Mouse (Mus musculus) erythroblast, embryonic 14.5 days (primary cell): ENCODE measurements at regions not wholly inside any gene's neighbourhood (a gene's known extent, or its start where the extent isn't known, plus 50 kb on each side); places are given as distances from the start of the nearest gene placed in this dataset.
A peak's percentile ranks its signal among the peaks of the same experiment; 100 is the strongest.

Experiments used
- H3K27me3 ChIP-seq: 2 replicates; pipeline ENCODE4 v1.6.1; 2012; ENCODE audit warnings: inconsistent platforms; ENCODE audit not compliant: control insufficient read depth
- H3K36me3 ChIP-seq: 2 replicates; pipeline ENCODE4 v1.6.1; 2012; ENCODE audit warnings: mild to moderate bottlenecking, inconsistent platforms; ENCODE audit not compliant: control insufficient read depth
- H3K4me1 ChIP-seq: 2 replicates; pipeline ENCODE4 v1.6.1; 2012; ENCODE audit warnings: inconsistent platforms; ENCODE audit not compliant: control insufficient read depth
- H3K4me3 ChIP-seq: replicated peaks from 2 replicates; pipeline ENCODE3; 2012; ENCODE audit warnings: moderate library complexity, mild to moderate bottlenecking, inconsistent platforms
- H3K9me3 ChIP-seq: 2 replicates; pipeline ENCODE4 v1.6.1; 2012; ENCODE audit warnings: low read length, inconsistent platforms, mixed read lengths; ENCODE audit not compliant: control insufficient read depth
- GATA1 ChIP-seq: IDR thresholded peaks from 2 replicates; pipeline ENCODE4 v1.6.1; 2012; ENCODE audit warnings: low read length, inconsistent platforms, mixed read lengths
- TAL1 ChIP-seq: IDR thresholded peaks from 3 replicates; pipeline ENCODE4 v1.6.1; 2012; ENCODE audit warnings: low read length, inconsistent platforms, mixed read lengths

DNA sequence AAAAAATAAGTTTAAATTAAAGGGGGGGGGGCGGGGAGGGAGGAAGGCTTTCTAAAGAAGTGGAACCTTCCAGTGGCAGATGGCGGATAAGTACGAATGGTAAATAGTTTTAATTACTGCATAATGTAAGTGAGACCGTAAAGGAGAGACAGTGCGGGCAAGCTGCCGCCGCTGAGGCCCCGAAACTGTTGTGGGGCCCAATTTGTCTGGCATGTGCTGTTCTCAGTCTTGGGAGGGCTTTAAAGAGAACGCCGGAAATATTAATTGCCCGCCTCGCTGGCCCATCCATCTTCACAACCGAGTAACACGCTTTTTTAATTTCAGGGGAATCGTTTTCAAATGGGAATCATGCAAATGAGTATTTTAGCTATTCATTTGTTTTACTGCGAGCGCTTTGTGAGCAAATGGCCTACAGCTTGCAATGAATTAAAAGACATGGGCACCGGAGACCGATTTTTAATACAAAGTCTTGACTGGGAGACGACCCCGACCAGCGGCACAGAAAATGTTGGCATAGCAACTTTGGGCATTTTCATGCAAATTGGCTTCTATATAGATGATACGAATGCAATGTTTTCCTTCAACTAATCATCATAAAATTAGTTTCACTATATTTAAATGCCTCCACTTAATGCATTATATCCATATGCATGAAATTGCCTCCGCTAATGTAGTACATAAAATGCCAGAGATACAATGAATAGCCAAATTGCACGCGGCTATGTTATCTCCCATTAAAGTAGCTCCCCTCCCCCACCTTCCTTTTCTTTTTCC is 122.9 kb upstream of the Smad3 start:
- peaks cover 4% of the 10 kb centered on the region for H3K4me1 ChIP-seq
- H3K4me3 ChIP-seq = no peak overlapping the region
- no peaks in the 10 kb centered on the region for H3K9me3 ChIP-seq
- no peaks in the 10 kb centered on the region for H3K36me3 ChIP-seq
- TF ChIP-seq GATA1 (no peak), TAL1 (no peak)
- peaks cover 7% of the 10 kb centered on the region; the same call in 1 of the 2 replicates for H3K27me3 ChIP-seq

DNA sequence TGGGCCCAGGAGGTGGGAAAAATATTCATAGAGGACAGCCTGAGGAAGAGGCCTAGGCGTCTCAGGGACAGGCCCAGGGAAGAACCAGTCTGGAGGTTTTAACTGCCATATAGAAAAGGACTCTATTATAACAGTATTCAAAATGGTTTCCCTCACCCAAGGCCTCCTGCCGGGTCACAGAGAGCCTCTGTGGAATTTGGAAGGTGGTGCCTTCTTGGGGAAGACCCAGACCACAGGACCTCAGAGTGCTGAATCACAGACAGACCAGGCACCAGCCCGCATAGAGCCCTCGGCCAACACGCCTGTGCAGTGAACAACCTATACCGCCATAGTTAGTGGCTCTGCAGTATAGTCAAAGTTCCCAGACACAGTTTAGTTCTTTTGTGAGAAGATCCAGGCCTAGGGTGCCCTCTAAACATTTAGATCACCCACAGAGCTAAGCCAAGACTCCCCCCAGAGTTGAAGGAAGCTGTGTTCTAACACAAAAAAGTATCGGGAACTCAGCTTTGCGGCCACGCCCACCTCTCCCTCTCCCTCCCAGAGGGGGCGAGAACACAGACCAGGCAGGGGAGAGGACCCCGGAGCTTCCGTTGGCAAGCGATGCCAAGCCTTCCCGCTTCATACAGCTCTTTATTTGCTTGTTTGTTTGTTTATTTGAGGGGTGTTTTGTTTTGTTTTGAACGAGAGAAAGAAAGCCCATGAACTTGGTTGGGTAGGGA is 122.1 kb upstream of the Smad3 start:
- H3K4me1 ChIP-seq = peaks cover 4% of the 10 kb centered on the region
- TF ChIP-seq GATA1 (no peak), TAL1 (no peak)
- H3K36me3 ChIP-seq = no peaks in the 10 kb centered on the region
- H3K9me3 ChIP-seq = no peaks in the 10 kb centered on the region
- H3K27me3 ChIP-seq = peaks cover 7% of the 10 kb centered on the region; the same call in 1 of the 2 replicates
- H3K4me3 ChIP-seq = peak overlapping the region; percentile 5

DNA sequence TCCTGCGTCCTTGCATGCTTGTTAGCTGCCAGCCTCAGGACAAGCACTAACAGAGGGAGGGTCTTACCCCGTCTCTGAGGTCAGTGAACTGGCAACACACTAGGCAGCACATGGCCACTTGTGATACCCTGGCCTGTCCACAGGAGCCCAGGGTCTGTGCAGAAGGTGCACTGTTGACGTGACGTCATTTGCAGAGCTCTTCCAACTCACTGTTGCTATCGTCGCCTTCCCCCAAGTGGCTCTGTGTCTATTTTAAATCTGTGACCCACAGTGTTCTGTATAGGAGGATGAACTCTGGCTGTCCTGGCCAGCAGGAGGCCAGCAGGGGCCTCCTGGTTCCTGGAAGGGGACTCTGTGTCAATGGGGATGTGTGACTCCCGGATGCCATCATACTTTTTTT is 120.1 kb upstream of the Smad3 start:
- Histone ChIP-seq H3K4me3 (no peak overlapping the region), H3K9me3 (no peaks in the 10 kb centered on the region)
- TF ChIP-seq TAL1 (no peak), GATA1 (no peak)

DNA sequence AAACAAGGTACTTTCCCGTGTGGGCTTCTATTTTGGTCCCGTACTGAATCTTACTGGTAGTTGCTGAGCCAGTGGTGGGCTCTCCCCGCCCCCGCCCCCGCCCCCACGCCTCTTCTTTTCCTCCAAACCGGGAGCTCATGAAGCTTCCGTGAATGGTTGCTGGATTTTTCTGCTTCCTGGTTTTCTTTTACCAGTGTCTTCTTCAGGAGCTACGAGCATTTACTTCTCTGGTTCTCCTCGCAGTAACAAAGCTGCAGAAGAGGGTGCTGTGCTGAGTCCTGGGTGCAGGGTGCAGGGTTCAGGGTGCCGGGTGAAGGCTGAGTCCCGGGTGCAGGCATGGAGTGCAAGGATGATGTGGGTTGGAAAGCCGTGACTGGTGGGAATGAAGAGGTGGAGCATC is 119.1 kb upstream of the Smad3 start:
- peaks cover 4% of the 10 kb centered on the region for H3K4me1 ChIP-seq
- TF ChIP-seq GATA1 = no peak
- TF ChIP-seq TAL1 = no peak
- no peaks in the 10 kb centered on the region for H3K9me3 ChIP-seq
- no peaks in the 10 kb centered on the region for H3K36me3 ChIP-seq
- H3K27me3 ChIP-seq = peaks cover 7% of the 10 kb centered on the region; the same call in 1 of the 2 replicates
- H3K4me3 ChIP-seq = no peak overlapping the region

More for the DNA sequence above, 120.1 kb upstream of the Smad3 start:
- Histone ChIP-seq H3K4me1 (peaks cover 4% of the 10 kb centered on the region), H3K27me3 (peaks cover 7% of the 10 kb centered on the region; the same call in 1 of the 2 replicates), H3K36me3 (no peaks in the 10 kb centered on the region)

DNA sequence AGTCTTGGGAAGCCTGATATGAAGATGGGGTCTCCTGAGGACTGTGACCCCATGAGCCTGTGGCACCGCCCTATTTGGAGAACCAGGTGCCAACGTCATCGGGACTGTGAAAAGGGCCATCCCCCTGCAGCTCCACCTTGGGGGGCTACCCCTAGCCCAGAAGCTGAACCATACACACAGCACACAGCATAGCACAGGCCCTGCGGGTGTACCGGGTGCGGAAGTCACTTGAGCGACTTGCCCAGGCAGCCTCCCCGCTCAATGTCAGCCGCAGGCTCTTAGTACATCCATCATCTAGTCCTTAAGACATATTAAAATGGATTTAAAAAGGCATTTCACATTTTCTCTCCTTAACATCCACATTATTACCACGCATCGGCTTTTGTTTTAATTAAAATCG is 118.2 kb upstream of the Smad3 start:
- no peak overlapping the region for H3K4me3 ChIP-seq
- no peak for TF ChIP-seq TAL1
- TF ChIP-seq GATA1 = no peak
- peaks cover 4% of the 10 kb centered on the region for H3K4me1 ChIP-seq
- H3K27me3 ChIP-seq = peaks cover 7% of the 10 kb centered on the region; the same call in 1 of the 2 replicates
- H3K9me3 ChIP-seq = no peaks in the 10 kb centered on the region
- no peaks in the 10 kb centered on the region for H3K36me3 ChIP-seq

DNA sequence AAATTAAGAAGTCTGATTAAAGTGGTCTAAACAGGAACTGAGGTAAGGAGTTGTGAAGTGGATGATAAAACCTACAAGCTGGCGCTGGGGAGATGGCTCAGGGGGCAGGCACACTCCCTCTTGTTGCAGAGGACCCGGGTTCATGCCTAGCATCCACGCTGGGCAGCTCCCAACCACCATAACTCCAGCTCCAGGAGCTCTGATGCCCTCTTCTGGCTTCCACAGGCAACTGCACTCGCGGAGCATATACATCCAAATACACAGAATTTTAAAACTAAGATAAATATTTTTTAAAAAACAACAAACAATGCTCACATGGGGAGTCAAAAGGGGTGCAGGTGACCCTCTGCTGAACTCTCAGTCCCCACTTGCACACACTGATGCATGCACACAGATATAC is 117.4 kb upstream of the Smad3 start:
- Histone ChIP-seq H3K36me3 (no peaks in the 10 kb centered on the region), H3K9me3 (peaks cover 1% of the 10 kb centered on the region; the same call in 1 of the 2 replicates), H3K4me3 (no peak overlapping the region), H3K27me3 (peaks cover 4% of the 10 kb centered on the region; the same call in 1 of the 2 replicates), H3K4me1 (peaks cover 4% of the 10 kb centered on the region)
- TF ChIP-seq GATA1 (no peak), TAL1 (no peak)

DNA sequence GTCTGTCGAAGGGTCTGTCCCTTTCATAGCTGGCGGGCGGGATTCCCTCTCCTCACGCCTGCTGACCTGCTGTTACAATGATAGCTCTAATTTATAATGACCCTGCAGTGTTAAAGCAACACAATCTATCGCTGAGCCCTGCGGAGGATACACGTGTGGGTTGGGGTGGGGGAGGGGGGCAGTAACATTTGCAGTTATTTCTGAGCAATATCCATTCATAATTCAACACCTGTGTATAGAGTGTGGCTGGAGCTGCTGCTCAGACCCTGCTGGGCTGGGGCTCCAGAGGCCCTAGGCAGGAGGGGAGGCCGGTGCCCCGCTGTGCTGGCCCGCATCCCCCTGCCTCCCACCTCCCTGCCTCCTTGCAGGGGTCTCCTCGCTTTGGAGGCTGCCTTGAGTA is 106.6 kb upstream of the Smad3 start:
- Histone ChIP-seq H3K4me3 (no peak overlapping the region), H3K36me3 (no peaks in the 10 kb centered on the region), H3K4me1 (no peaks in the 10 kb centered on the region), H3K9me3 (no peaks in the 10 kb centered on the region), H3K27me3 (no peaks in the 10 kb centered on the region; the same call in 1 of the 2 replicates)
- TF ChIP-seq GATA1 (no peak), TAL1 (no peak)

DNA sequence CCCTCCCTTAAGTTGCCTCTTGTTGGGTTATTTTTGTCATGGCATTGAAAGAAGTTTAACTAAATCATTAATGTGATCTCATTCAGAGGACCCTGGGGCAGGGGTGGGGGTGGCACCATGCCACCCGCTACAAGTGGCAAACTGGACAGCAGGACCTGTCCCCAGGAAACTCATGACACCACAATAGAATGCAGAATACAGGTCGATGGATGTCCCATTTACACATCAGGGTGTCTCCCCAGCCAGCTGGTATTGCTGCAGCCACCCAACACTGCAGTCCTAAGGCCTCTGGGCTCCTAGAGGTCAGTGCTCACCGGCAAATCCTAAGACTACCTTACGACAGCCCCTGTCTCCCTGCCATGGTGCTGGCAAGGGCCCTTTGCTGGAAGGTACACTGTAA is 105.5 kb upstream of the Smad3 start:
- Histone ChIP-seq H3K9me3 (no peaks in the 10 kb centered on the region; the same call in 1 of the 2 replicates), H3K4me1 (no peaks in the 10 kb centered on the region), H3K36me3 (no peaks in the 10 kb centered on the region), H3K27me3 (no peaks in the 10 kb centered on the region; the same call in 1 of the 2 replicates), H3K4me3 (no peak overlapping the region)
- TF ChIP-seq TAL1 = no peak
- no peak for TF ChIP-seq GATA1

DNA sequence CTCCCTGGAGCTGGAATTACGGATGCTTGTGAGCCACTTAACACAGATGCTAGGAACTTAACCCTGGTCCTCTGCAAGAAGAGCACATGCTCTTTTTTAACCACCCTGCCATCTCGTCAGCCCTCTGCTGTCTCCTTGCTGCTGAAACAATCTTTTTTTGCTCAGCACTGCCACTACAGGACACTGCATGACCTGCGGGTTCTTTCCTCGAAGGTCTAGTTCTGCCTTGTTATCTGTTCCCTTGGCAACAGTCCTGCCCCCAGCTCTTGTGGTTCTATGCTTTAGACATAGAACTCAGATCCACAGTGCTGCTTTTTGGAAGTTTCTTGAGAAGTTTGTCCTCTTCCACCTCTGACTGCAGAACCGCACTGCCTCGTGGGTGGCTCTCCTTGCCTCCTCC is 104.6 kb upstream of the Smad3 start:
- Histone ChIP-seq H3K36me3 (no peaks in the 10 kb centered on the region), H3K9me3 (no peaks in the 10 kb centered on the region; the same call in 1 of the 2 replicates), H3K4me3 (no peak overlapping the region), H3K4me1 (no peaks in the 10 kb centered on the region), H3K27me3 (no peaks in the 10 kb centered on the region; the same call in 1 of the 2 replicates)
- TF ChIP-seq TAL1 (no peak), GATA1 (no peak)
